Mouse (Mus musculus): ENCODE results near the gene Limd2.
"Not testable (repeated sequence)": the region's sequence is repeated elsewhere in the genome, so short reads cannot be mapped to it uniquely, and the experiment has no call there.

- not testable (repeated sequence) for TF ChIP-seq CHD1 (IDR thresholded peaks at IDR 0.05; ENCODE audit: low read depth, low read length); CTCF (conservative IDR thresholded peaks at IDR 0.05 in 1 of 2, IDR thresholded peaks at IDR 0.05 in 1 of 2; ENCODE audit: low read depth in 2 of 2, low read length in 2 of 2); EP300 (IDR thresholded peaks at IDR 0.05; ENCODE audit: low read length); POLR2AphosphoS2 (IDR thresholded peaks at IDR 0.05; ENCODE audit: low read depth, low read length); HCFC1 (IDR thresholded peaks at IDR 0.05; ENCODE audit: low read depth, low read length); ZNF384 (IDR thresholded peaks at IDR 0.05; ENCODE audit: low read depth, low read length)
Observed at GRCm38 (mm10) chr11:106126727-106127373, 33.8 kb downstream of the Limd2 start.
